Mouse (Mus musculus) lung, adult 2 months (tissue): ENCODE data around the gene Zfp536. TPM values are rescaled to one million over a fixed set of nuclear protein-coding genes. Genes with fewer than 3 reads are reported as not detected.
"Not testable (repeated sequence)": the region's sequence is repeated elsewhere in the genome, so short reads cannot be mapped to it uniquely, and the experiment has no call there.

Experiments
- DNase-seq: peaks from one replicate; pipeline ENCODE4 v3.0.0; 2022
- H3K4me1 ChIP-seq: fragments of 200-500 bp; 2 replicates; pipeline ENCODE4 v1.6.1; 2011; ENCODE audit warnings: low read length; ENCODE audit not compliant: control insufficient read depth, insufficient read depth
- H3K4me3 ChIP-seq: fragments of 200-500 bp; replicated peaks from 2 replicates; pipeline ENCODE3; 2011; ENCODE audit warnings: low read depth, mild to moderate bottlenecking, control low read depth, low read length; ENCODE audit errors: extremely low read depth
- CTCF ChIP-seq: fragments of 200-500 bp; IDR thresholded peaks from 2 replicates; pipeline ENCODE4 v1.5.1; 2011; ENCODE audit warnings: mild to moderate bottlenecking, low read length, control low read depth; ENCODE audit not compliant: insufficient read depth
- POLR2A ChIP-seq: fragments of 200-500 bp; IDR thresholded peaks from 2 replicates; pipeline ENCODE4 v1.6.1; 2011; ENCODE audit warnings: low read depth, mild to moderate bottlenecking, control low read depth, low read length, borderline replicate concordance; ENCODE audit errors: extremely low read depth
- WGBS: fragments of 180-500 bp; shearing (Covaris S2); methylation state at CpG from one replicate; pipeline ENCODE4 v1.1.7; 2018; 5-methylcytosine and 5-hydroxymethylcytosine counted together
- polyA plus RNA-seq: library from polyadenylated mRNA; depleted of rRNA; stranded (reverse); fragments of >200 nt; gene quantifications from 2 replicates; pipeline ENCODE4 v1.2.3, GENCODE M21; 2012

Gene Zfp536
- polyA plus RNA-seq, 1 experiment, result 0.43 TPM

DNA sequence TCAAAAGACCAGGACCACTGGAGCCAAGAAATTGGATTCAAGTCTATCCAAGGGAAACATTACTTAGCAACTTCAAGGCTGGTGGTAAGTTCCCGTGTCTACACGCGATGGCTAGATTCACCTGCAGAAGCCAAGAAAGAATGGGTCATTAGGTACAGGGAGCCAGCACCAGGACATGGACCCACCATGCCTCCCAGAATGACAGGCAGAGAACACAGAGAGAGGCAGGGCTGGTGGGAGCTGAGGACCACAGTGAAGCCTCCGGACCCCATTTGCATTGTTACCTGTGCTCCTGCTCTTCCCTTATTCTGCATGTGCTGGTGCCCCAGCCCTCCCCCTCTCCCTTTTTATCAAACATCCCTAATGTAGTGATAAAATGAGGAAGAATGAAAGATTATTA, 39.4 kb downstream of the Zfp536 start:
- TF ChIP-seq POLR2A, result no peak
- TF ChIP-seq CTCF, result no peak
- 95% methylated on average over 4 of the region's 4 CpGs for WGBS
- DNase-seq, result no peak
- Histone ChIP-seq H3K4me1 (no peaks in the 10 kb centered on the region), H3K4me3 (no peak overlapping the region)

GRCm38 (mm10) chr7:37732741-37733140, 40.7 kb downstream of the Zfp536 start:
- no peak for DNase-seq
- TF ChIP-seq POLR2A (no peak), CTCF (no peak)
- H3K4me3 ChIP-seq, result no peak overlapping the region
- WGBS, result 67% methylated on average over 4 of the region's 4 CpGs
- no peaks in the 10 kb centered on the region for H3K4me1 ChIP-seq

GRCm38 (mm10) chr7:37727746-37728145, 45.7 kb downstream of the Zfp536 start:
- TF ChIP-seq POLR2A, result no peak
- no peak for TF ChIP-seq CTCF
- H3K4me3 ChIP-seq, result no peak overlapping the region
- DNase-seq, result no peak
- no peaks in the 10 kb centered on the region for H3K4me1 ChIP-seq
- WGBS, result 67% methylated on average over 8 of the region's 8 CpGs

GRCm38 (mm10) chr7:37724002-37724790, 49.2 kb downstream of the Zfp536 start:
- 69% methylated on average over 9 of the region's 9 CpGs for WGBS
- DNase-seq, result no peak
- H3K4me1 ChIP-seq, result no peaks in the 10 kb centered on the region
- no peak overlapping the region for H3K4me3 ChIP-seq
- no peak for TF ChIP-seq POLR2A
- TF ChIP-seq CTCF, result no peak

DNA sequence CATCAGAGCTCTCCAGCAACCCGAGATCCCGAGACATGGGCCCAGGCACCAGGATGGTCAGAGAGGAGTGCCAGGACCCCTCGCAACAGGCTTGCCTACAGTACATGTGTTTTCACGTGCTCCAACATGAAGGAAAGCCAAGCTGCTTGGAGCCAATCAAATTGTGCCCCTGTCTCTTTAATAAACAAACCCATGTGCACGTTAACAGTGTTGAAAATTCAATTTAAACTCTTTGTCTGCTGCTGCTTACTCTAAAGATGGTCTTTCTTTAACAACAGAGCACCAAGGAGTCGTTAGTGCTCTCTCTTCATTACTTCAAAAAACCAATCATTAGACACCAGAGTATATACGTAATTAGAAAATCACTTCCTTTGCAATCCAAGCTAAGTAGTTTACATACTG, 50.2 kb downstream of the Zfp536 start:
- H3K4me1 ChIP-seq, result no peaks in the 10 kb centered on the region
- TF ChIP-seq CTCF (no peak), POLR2A (no peak)
- 65% methylated on average over 7 of the region's 7 CpGs for WGBS

DNA sequence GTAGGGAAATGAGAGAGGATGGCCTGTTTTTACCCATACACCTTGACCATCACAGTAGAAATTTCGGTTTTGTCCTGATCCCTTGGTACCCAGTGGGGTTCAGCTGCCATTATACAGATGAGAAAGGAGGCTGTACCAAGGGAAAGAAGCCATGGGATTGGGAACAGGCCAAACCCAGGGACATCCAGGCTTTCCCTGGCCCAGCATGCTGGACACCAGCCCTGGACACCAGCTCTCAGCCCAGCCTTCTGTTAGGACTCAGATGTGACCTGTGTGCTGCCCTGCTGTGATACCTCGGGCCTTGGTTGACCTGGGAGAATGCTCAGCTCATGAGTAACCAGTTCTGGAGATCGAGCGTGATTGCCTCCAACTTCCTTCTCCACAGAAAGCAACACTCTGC, 51.8 kb downstream of the Zfp536 start:
- no peak overlapping the region for H3K4me3 ChIP-seq
- TF ChIP-seq CTCF, result no peak
- no peak for TF ChIP-seq POLR2A
- 71% methylated on average over 4 of the region's 4 CpGs for WGBS
- DNase-seq, result no peak
- H3K4me1 ChIP-seq, result no peaks in the 10 kb centered on the region

More for the DNA sequence above, 50.2 kb downstream of the Zfp536 start:
- DNase-seq, result no peak
- H3K4me3 ChIP-seq, result no peak overlapping the region

DNA sequence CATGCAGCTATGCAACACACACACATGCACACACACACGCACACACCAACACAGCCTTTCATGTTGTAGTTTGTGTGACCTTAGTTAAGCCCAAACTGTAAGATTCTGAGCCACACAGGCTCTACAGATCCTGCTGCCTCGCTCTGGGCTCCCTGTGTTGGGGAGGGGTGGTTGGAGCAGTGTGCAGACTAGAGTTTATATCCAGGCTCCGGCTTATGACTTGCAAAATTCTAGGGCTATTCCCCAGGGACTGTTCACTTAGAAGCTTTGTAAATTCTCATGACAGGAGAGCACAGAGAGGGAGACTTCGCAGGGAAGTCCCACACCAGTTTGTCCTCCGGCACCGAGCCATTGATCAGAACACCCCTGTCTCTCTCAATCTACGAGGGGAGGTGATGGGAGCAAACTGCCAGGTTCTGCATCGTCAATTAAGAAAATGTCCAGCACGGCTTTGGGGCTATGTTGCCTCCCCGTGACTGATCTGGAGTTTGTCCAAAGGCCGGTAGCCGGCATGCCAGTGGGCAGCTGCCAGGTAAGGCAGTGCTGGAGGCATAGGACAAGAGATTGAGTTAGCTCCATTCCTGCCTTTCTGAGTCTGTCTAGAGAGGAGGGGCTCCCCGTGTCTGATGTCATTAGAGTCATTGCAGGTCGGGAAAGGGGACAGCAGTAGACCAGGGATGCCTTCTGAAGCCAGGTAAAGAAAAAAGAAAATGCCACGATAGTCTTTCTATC, 54.6 kb downstream of the Zfp536 start:
- no peak overlapping the region for H3K4me3 ChIP-seq
- TF ChIP-seq POLR2A (no peak), CTCF (no peak)
- DNase-seq, result no peak
- 58% methylated on average over 15 of the region's 15 CpGs for WGBS
- no peaks in the 10 kb centered on the region for H3K4me1 ChIP-seq

DNA sequence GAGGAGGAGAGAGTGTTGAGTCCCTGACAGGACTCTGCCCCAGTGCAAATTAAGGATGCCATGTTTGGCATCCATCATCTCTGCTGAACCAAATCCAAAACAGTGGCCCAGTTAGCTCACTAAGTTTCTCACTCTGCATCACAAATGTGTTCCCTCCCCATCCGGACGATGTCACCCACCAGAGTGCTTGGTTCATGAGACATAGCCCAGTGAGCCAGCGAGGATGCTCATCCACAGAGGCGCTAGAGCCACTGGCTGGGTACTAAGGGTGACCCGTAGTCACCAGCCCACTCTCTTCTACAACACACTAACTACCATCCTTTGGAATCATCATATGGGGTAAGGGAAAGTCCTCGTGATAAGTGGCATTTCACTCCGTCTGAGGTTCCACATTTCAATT, 56.4 kb downstream of the Zfp536 start:
- Histone ChIP-seq H3K4me1 (no peaks in the 10 kb centered on the region), H3K4me3 (no peak overlapping the region)
- 81% methylated on average over 7 of the region's 7 CpGs for WGBS
- TF ChIP-seq POLR2A, result no peak
- no peak for TF ChIP-seq CTCF
- DNase-seq, result no peak

DNA sequence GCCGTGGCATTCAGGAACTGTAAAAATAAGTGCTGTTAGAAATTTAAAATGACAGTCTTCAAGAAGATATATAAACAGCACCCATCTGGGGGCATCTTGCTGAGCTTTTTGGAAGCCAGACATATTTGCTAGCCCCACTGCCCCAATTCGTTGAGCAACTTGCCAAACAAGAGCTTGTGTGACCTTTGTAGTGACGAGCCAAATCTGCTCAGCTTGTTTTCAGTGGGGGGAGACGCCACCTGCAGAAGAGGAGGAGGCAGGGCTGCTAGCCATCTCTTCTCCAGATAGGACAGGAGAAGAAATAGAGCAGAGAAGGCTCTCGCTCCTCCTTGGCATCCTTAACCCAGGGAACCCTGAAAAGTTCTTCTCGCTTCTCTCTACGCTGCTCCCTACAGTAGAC, 56.8 kb downstream of the Zfp536 start:
- no peaks in the 10 kb centered on the region for H3K4me1 ChIP-seq
- no peak for TF ChIP-seq POLR2A
- TF ChIP-seq CTCF, result no peak
- 58% methylated on average over 7 of the region's 7 CpGs for WGBS

DNA sequence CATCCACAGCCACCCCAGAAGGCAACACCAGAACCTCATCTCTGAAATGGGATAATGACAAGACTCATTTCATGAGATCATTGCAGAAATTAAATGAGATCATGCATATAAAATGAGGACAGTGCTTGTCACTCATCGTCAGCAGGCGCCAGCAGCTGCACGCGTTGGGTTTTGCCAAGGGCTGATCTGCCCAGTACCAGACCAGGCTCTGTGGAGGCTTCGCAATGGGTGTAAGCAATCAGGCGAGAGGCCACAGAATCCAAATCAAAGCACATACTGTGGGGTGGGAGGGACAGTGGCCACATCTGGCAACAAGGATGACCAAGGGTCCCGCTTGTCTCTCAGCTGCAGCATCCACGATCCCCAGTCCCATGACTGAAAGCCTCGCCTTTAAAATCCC, 69.0 kb downstream of the Zfp536 start:
- H3K4me1 ChIP-seq, result no peaks in the 10 kb centered on the region
- WGBS, result 86% methylated on average over 9 of the region's 9 CpGs
- no peak for DNase-seq
- H3K4me3 ChIP-seq, result no peak overlapping the region
- TF ChIP-seq CTCF, result no peak
- TF ChIP-seq POLR2A, result no peak

More for the DNA sequence above, 56.8 kb downstream of the Zfp536 start:
- no peak overlapping the region for H3K4me3 ChIP-seq
- DNase-seq, result no peak

DNA sequence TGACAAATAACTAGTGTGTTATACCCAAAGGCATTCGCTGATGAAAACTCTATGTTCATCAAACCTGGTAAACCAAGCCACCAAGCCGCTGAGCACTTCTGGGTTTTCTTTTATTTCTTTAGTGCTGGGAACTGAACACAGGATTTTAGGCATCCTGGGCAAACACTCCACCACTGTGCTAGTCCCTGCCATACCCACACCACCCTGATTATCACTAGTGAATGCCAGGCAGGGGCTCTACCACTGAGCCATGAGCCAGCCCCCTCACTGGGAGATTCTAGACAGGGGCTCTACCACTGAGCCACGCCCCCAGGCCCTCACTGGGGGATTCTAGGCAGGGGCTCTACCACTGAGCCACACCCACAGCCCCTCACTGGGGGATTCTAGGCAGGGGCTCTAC, 76.1 kb downstream of the Zfp536 start:
- WGBS, result 88% methylated on average over 3 of the region's 3 CpGs
- not testable (repeated sequence) for H3K4me1 ChIP-seq, DNase-seq, H3K4me3 ChIP-seq
